Mouse (Mus musculus) lung, adult 2 months (tissue): Measurements from ENCODE around the gene Hist2h2be. TPM values are rescaled to one million over a fixed set of nuclear protein-coding genes. Genes with fewer than 3 reads are reported as not detected.
A peak's percentile ranks its signal among the peaks of the same experiment; 100 is the strongest.
"Not testable (repeated sequence)": the region's sequence is repeated elsewhere in the genome, so short reads cannot be mapped to it uniquely, and the experiment has no call there.

Experiments
- DNase-seq: peaks from one replicate; pipeline ENCODE4 v3.0.0; 2022
- H3K4me1 ChIP-seq: fragments of 200-500 bp; 2 replicates; pipeline ENCODE4 v1.6.1; 2011; ENCODE audit warnings: low read length; ENCODE audit not compliant: control insufficient read depth, insufficient read depth
- H3K4me3 ChIP-seq: fragments of 200-500 bp; replicated peaks from 2 replicates; pipeline ENCODE3; 2011; ENCODE audit warnings: low read depth, mild to moderate bottlenecking, control low read depth, low read length; ENCODE audit errors: extremely low read depth
- CTCF ChIP-seq: fragments of 200-500 bp; IDR thresholded peaks from 2 replicates; pipeline ENCODE4 v1.5.1; 2011; ENCODE audit warnings: mild to moderate bottlenecking, low read length, control low read depth; ENCODE audit not compliant: insufficient read depth
- POLR2A ChIP-seq: fragments of 200-500 bp; IDR thresholded peaks from 2 replicates; pipeline ENCODE4 v1.6.1; 2011; ENCODE audit warnings: low read depth, mild to moderate bottlenecking, control low read depth, low read length, borderline replicate concordance; ENCODE audit errors: extremely low read depth
- WGBS: fragments of 180-500 bp; shearing (Covaris S2); methylation state at CpG from one replicate; pipeline ENCODE4 v1.1.7; 2018; 5-methylcytosine and 5-hydroxymethylcytosine counted together
- polyA plus RNA-seq: library from polyadenylated mRNA; depleted of rRNA; stranded (reverse); fragments of >200 nt; gene quantifications from 2 replicates; pipeline ENCODE4 v1.2.3, GENCODE M21; 2012

Gene Hist2h2be
- polyA plus RNA-seq, 1 experiment, result 6.2 TPM

DNA sequence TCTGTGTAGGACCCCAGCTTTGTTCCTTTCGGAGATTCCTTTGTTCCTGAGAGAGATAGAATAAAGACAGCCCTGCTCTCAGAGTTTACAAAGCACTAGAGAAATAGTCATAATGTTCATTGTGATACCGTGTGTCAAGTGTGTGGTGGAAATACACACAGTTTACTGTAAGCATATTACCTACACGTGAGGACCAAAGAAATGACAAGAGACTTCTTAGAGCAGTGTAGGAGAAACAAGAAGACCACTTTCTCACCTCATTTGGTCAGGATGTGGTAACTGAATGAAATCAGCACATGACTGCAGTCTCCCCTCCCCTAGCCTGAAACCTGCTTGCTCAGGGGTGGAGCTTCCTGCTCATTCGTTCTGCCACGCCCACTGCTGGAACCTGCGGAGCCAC lies 22.7 kb upstream of the Hist2h2be start:
- WGBS, result 4% methylated on average over 6 of the region's 6 CpGs
- Histone ChIP-seq H3K4me3 (peak overlapping the region; percentile 44), H3K4me1 (0 out of 2 replicates have a peak, but pooled peaks cover 3% of the 10 kb centered on the region)
- DNase-seq, result no peak
- TF ChIP-seq CTCF (no peak), POLR2A (no peak)

DNA sequence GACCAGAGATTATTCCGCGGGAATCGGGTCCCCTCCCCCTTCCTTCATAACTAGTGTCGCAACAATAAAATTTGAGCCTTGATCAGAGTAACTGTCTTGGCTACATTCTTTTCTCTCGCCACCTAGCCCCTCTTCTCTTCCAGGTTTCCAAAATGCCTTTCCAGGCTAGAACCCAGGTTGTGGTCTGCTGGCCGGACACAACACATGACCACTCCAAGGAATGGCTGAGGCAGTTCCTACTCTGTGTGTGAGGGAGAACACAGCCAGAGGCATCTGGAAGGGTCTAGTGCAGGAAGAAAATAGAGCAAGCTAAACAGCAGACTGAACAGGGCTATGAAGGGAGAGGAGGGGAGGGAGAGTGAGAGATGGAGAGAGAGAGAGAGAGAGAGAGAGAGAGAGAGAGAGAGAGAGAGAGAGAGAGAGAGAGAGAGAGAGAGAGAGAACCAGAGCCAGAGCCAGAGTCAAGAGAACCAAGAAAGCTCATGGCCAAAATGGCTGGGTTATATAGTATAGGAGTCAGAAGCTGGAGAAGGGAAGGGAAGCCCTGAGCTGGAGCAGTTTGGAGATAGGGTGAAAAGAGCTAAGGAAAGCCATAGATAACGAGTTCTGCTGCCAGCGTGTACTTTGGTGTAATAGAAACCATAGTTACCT lies 22.2 kb upstream of the Hist2h2be start:
- DNase-seq, H3K4me3 ChIP-seq, H3K4me1 ChIP-seq: not testable (repeated sequence)
- WGBS, result 27% methylated on average over 8 of the region's 8 CpGs

DNA sequence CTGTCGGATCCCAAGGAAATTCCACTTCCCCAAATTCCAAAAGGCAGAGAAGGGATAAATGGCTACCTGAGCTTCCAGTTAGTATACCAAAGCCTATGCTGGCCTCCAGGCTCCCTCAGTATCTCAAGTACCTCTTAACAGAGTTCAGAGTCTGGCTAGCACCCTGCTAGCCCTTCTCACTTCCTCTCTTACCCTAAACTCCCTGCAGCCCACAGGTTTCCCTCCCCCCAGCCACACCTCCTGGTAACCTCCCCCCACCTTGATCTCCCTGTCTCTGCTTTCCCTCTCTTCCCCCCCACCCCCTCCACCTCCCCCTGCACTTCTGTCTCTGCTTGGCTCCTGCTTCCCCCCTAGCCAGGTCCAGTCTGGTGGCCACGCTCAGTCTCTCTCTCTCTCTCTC lies 21.2 kb upstream of the Hist2h2be start:
- no peak overlapping the region for H3K4me3 ChIP-seq
- no peak for DNase-seq
- H3K4me1 ChIP-seq, result 0 out of 2 replicates have a peak, but pooled peaks cover 3% of the 10 kb centered on the region
- 47% methylated on average over 2 of the region's 2 CpGs for WGBS
- TF ChIP-seq CTCF (no peak), POLR2A (no peak)

DNA sequence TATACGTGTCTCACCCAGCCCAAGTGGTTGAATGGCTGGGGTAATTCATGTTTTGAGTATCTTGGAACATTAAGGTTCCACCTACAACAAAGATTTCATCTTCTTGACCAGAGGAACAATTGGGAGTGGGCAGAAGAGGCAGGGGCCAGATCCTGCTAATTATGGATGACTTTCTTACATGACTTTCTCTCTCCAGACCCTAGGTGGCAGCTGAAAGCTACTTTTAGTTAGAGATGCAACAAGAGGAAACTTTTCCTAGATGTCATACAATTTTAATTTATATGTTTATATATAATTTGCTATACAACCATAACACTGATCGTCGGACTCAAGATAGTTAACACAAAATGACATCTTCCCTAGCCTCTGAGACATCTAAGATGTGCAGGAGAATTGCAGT lies 13.1 kb upstream of the Hist2h2be start:
- TF ChIP-seq CTCF (no peak), POLR2A (no peak)
- WGBS, result 69% methylated on average over 3 of the region's 3 CpGs
- no peak overlapping the region for H3K4me3 ChIP-seq

DNA sequence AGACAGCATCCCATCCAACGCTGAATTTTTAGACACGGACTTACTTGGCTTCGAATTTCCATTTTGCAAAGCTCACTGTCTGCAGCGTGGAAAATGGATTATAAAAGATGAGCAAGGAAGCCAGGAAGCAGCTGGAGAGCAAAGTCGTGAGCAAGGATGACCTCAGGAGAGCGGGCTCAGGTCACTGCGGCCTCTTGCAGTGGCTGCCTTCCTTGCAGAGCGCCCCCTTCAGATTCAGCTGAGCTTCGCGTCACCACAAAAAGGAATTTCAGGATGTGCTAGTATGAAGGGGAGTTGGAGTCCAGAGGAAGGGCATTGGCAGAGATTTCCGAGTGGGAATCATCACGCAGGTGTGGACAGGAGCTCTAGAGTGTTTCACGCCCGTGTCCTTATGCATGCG lies 11.7 kb upstream of the Hist2h2be start:
- 28% methylated on average over 15 of the region's 15 CpGs for WGBS
- H3K4me3 ChIP-seq, result no peak overlapping the region
- TF ChIP-seq POLR2A (no peak), CTCF (0 out of 2 replicates have a peak, but pooled peaks have one; percentile 3)
- no peaks in the 10 kb centered on the region for H3K4me1 ChIP-seq
- no peak for DNase-seq

More for the DNA sequence above, 13.1 kb upstream of the Hist2h2be start:
- H3K4me1 ChIP-seq, result no peaks in the 10 kb centered on the region
- DNase-seq, result no peak

DNA sequence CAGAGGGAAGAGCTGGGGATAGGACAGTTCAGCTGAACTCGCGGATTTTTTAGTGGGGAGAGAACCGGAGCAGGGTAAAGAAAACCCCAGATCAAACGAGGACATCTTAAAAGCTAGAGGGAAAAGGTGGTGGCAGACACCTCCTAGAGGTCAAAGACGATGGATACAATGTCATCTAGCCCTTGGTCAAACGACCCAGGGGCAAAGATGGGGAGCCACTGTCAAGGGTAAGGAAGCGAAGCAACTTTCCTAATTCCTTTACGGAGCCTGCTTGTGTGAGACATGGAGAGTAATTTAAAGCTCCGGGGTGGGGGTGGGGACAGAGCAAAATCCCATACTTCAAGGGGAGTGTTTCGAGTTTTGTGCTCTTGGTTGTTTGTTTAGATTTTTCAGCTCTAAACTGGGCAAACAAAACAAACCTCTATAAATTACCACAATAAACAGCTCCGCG lies 1.7 kb upstream of the Hist2h2be start:
- peaks cover 13% of the 10 kb centered on the region for H3K4me1 ChIP-seq
- H3K4me3 ChIP-seq, result peak overlapping the region; percentile 95
- peak; percentile 56 for DNase-seq
- TF ChIP-seq POLR2A (no peak; the same call in 1 of the 2 replicates), CTCF (no peak)
- WGBS, result under 1% methylated on average over 12 of the region's 12 CpGs

DNA sequence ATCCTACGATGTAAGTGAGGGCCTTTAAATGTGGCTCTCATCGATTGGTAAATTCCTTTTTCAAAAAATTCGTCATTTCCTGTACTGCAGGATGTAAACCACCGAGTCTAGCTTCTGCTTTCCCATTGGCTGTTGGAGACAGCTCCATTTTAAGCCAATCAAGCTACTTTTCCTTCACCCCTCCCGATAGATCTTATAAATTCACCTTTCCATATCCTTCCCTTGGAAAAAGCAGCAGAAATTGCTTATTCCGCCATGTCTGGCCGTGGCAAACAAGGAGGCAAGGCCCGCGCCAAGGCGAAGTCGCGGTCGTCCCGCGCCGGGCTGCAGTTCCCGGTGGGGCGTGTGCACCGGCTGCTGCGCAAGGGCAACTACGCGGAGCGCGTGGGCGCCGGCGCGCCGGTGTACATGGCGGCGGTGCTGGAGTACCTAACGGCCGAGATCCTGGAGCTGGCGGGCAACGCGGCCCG lies 1.2 kb upstream of the Hist2h2be start, which contains the start of the genes Bola1 and Hist2h2ab:
Gene Bola1, minus strand, starts transcription at position 49 of the 470 bp plus-strand sequence.
Gene Hist2h2ab, plus strand, starts transcription at position 205 of the 470 bp plus-strand sequence.
- peak within 1 kb of the TSS; percentile 95 for H3K4me3 ChIP-seq
- H3K4me1 ChIP-seq, result peaks cover 13% of the 10 kb centered on the region
- DNase-seq, result peak; percentile 86
- WGBS, result under 1% methylated on average over 37 of the region's 37 CpGs
- TF ChIP-seq POLR2A (peak; percentile 56), CTCF (no peak)

DNA sequence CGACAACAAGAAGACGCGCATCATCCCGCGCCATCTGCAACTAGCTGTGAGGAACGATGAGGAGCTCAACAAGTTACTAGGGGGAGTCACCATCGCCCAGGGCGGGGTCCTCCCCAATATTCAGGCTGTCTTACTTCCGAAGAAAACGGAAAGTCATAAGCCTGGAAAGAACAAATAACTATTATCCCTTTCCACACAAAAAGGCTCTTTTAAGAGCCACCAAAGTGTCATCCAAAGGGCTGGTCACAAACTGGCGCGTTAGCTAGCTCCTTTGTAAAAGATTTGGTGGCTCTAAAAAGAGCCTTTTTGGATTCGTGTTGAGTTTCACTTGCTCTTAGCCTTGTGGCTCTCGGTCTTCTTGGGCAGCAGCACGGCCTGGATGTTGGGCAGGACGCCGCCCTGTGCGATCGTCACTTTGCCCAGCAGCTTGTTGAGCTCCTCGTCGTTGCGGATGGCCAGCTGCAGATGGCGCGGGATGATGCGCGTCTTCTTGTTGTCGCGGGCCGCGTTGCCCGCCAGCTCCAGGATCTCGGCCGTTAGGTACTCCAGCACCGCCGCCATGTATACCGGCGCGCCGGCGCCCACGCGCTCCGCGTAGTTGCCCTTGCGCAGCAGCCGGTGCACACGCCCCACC lies 671 bp upstream of the Hist2h2be start:
- 0% methylated on average over 42 of the region's 47 CpGs for WGBS
- H3K4me1 ChIP-seq, result peaks cover 13% of the 10 kb centered on the region
- peak overlapping the region; percentile 95 for H3K4me3 ChIP-seq
- DNase-seq, result not testable (repeated sequence)

DNA sequence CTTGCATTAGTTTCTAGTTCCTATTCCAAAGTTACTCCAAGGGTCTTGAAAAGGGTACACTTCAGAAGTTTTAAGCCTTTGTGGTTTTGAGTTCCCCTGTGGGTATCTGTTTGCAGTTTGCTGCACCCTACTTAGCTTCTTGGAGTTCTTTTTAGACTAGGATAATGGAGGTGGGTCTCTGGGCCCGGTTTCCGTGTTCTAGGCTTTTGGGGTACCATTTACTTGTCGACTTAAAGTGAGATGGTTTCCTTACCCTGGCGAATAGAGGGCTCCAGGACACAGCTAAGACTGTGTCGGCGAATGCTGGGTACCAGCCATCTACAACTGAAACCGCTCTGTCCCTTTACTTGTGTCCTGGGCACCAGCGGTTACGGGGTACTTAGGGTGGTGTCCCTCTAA lies 720 bp downstream of the Hist2h2be start:
- TF ChIP-seq CTCF, result no peak
- TF ChIP-seq POLR2A, result no peak
- DNase-seq, result no peak

DNA sequence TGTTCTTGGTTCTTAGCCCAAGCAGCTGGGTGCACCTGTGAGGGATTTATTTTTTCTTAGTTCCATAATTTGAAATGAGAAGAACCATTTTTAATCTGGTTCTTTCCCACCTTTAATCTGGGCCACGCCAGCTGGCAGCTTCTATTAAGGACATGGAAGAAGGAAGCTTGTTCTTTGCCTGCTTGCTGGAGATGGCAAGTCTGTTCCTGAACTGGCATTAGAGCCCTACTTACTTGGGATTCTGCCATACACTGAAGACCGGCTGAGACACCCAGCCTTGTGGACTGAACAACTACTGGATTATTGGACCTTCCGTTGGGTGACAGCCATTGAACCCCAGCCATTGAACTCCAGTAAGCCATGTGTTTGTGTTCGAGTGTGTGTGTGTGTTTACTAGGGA lies 1.9 kb downstream of the Hist2h2be start:
- Histone ChIP-seq H3K4me3 (no peak overlapping the region), H3K4me1 (peaks cover 13% of the 10 kb centered on the region)
- 83% methylated on average over 4 of the region's 4 CpGs for WGBS
- TF ChIP-seq CTCF (no peak), POLR2A (no peak)
- DNase-seq, result no peak

More for the DNA sequence above, 720 bp downstream of the Hist2h2be start:
- 18% methylated on average over 9 of the region's 9 CpGs for WGBS
- H3K4me1 ChIP-seq, result peaks cover 13% of the 10 kb centered on the region
- H3K4me3 ChIP-seq, result peak overlapping the region; percentile 93
